Mouse (Mus musculus) urinary bladder, adult 18-20 months (tissue): ENCODE measurements around the gene E2f3.

Experiments
- DNase-seq, 2 experiments: peaks; one replicate each; pipeline ENCODE4 v3.0.0; 2022; ENCODE audit warnings: low spot score in 2 of 2, mixed read lengths in 2 of 2

Gene E2f3

GRCm38 (mm10) chr13:29919841-29920240 lies 66.0 kb downstream of the E2f3 start:
- no peak for DNase-seq

- no peak for DNase-seq
Measured at GRCm38 (mm10) chr13:29916561-29916960, 69.3 kb downstream of the E2f3 start.

DNA sequence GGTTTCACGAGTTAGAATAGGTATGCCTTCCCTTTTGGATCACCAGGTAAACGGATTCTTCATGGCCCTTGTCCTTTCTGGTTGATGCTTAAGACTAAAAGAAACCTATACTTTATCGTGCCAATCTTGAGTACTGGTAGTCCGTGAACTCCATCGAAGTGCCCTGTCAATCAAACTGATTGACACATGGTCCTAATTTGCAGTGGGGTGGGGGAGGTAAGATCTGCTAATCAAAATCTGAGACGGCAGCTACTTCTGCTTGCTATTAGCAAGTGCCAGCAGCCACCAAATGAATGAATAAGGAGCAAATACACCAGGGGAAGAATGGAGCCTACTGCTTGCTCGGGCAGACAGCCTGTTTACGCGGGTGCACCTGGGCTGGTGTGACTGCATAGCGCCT lies 72.3 kb downstream of the E2f3 start:
- no peak for DNase-seq

DNA sequence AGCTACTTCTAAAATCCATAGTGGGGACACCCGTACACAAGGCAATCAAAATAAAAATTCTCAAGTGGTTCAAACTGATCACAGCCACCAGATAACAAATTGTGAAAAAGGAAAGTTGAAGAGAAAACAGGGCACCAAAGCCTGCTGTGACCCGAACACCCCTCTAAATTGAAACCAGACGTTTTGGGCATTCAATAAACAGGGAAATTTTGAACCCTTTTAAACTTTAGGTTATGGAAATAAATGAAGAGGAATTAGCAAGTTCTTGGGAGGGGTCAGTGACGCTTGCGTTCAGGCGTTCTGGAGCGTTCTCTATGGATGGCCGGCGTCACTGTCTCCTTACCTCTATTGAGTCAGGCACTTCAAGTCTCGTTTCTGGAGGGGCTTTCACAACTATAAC lies 72.8 kb downstream of the E2f3 start:
- DNase-seq = no peak

DNA sequence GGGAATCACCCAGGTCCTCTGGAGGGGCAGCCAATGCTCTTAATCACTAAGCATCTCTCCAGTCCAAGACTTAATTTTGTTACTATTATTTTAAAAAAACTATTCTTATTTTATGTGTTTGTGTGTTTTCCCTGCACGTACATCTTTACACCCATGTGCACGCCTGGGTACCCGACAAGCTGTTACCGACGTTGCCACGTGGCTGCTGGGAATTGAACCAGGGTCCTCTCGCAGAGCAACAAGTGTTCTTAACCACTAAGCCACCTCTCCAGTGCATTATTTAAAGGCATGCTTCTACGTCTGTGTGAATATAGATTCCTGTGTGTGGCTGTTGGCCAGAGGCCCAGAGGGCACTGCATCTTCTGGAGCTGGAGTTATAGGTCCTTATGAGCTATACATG lies 73.6 kb downstream of the E2f3 start:
- no peak for DNase-seq

DNA sequence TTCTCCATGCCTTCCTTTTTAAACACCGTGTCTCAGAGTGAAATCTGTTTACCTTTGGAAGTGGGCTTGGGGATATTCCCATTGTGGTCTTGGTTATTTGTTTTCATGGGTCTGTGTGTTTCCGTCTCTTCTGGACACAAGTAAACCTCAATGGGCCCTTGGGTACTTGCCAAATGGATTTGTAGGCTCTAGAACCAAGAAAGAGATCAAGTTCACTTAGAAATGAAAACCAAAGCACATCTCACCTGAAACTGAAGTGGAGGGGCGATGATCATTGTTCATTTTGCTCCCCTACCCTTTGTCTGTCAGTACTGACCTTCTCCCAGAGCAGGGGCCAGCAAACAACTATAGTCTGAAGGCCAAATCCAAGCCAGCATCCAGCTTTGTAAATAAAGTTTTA lies 74.7 kb downstream of the E2f3 start:
- no peak for DNase-seq

GRCm38 (mm10) chr13:29908431-29908830 lies 77.4 kb downstream of the E2f3 start:
- DNase-seq = no peak

DNA sequence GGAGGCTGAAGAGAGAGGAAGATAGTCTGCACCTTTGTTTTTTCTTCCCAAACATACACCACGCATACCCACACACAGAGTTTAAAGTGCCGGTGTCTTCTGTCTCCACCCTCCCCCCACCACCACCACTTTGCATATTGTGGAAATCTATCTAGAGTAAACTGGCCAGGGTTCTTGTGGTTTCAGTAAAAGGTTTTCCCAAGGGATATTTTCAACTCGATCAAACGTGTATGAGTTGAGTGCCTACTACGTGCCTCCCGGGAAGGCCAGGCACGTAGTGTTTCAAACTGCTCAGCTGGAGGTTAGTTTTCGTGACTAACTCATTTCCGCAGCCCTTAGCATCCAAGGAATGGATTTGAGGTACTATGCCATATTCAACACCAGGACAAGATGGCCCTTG lies 77.9 kb downstream of the E2f3 start:
- DNase-seq = no peak

GRCm38 (mm10) chr13:29906734-29907133 lies 79.1 kb downstream of the E2f3 start:
- no peak for DNase-seq

DNA sequence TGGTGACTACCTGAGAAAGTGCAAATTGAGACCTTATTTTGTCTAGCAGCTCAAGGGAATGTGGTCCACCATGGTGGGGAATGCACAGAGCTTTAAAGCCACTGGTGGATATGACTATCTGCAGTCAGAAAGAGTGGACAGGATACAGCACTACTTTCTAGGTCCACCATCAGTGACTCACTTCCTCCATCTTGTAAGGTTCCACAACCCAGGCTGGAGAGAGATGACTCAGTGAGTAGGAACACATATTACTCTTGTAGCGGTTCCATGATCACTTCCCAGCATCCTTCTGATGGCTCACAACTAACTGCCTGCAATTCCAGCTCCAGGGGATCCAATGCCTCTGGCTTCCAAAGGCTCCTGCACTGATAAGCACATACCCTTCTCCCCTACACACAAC lies 82.5 kb downstream of the E2f3 start:
- DNase-seq = no peak

DNA sequence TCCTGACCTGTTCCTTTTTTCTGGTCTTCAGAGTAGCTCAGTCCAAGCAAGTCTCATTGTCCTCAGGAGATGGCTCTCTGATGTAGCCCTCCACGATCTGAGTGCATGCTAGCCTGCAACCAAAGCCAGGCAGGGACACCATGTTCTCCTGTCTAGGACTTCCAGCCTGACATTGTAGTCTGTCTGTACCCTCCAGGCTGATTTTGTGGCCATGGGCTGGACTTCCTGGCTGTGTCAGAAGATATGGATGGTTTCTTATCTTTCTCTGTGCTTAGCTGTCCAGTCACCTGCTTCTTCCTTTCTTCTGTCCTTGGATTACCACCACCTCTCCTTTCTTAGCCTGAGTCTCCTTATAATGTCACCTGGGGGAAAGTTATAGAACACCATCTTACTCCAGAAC lies 83.2 kb downstream of the E2f3 start:
- no peak for DNase-seq

GRCm38 (mm10) chr13:29901641-29902040 lies 84.2 kb downstream of the E2f3 start:
- DNase-seq = no peak

GRCm38 (mm10) chr13:29866780-29867179 lies 119.1 kb downstream of the E2f3 start:
- no peak for DNase-seq

- DNase-seq = no peak
Measured at GRCm38 (mm10) chr13:29864331-29864730, 121.5 kb downstream of the E2f3 start.

DNA sequence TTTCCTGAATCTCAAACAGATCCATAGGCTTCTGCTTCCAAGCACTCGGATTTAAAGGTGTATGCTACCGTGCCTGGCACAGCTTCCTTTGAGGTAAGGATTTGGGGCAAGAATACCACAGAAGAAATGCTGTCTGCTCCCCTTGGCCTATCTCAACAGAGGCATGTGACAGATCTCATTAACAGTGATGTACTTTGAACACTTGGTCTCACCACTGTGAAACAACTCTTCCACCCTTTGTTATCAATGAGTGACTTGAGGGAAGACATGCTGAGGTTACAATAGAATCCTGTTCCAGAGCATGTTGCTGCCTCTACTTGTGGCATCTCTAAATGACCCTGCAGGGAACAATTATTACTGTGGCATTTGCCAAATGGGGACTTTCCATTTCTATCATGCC lies 125.8 kb downstream of the E2f3 start:
- no peak for DNase-seq

GRCm38 (mm10) chr13:29857436-29857835 lies 128.4 kb downstream of the E2f3 start:
- DNase-seq = peak in 1 of 2 experiments; percentile 6
